Mouse (Mus musculus): ENCODE measurements around the gene Chchd6. TPM values are rescaled to one million over a fixed set of nuclear protein-coding genes. Genes with fewer than 3 reads are reported as not detected.

Gene Chchd6
- polyA plus RNA-seq, 1 experiment = 9.1 TPM

DNA sequence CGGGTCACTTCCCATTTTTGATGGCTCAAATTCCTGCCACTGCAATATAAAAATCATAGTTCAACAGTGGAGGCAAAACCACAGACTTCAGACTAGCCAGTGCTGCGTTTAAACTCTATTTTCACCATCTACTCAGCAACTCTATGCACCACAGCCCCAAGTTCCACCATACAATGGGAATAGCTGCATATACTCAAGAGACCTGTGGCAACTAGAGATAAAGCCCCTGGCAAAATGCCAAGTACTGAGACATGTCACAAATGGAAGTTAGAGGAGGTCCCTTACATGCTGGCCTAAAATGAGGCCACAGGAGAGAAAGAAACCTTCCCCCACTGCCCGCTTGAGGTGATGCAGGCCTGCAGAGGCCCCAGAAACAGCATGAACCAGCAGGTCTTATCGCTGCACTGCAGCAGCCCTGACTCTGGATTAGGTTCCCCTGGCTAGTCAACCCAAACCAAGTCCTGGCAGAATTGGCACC lies 139.9 kb downstream of the Chchd6 start:
- Histone ChIP-seq H3K4me1 (ENCODE audit: control insufficient read depth, insufficient read depth, insufficient read length, low read length) (peaks cover 6% of the 10 kb centered on the region; the same call in 1 of the 2 replicates), H3K4me3 (ENCODE audit: low read depth, low read length) (no peak overlapping the region), H3K27me3 (ENCODE audit: control insufficient read depth, insufficient read depth, low read length) (no peaks in the 10 kb centered on the region), H3K27ac (ENCODE audit: insufficient read depth, low read depth, low read length) (no peak overlapping the region), H3K36me3 (ENCODE audit: control insufficient read depth, insufficient read depth, low read length) (no peaks in the 10 kb centered on the region)
- TF ChIP-seq CTCF (IDR thresholded peaks at IDR 0.05; ENCODE audit: extremely low read depth, insufficient read length, insufficient replicate concordance, low read depth, low read length) = no peak
- no peak for TF ChIP-seq POLR2A (IDR thresholded peaks at IDR 0.05; ENCODE audit: low read depth, low read length)
- 81% methylated on average over 4 of the region's 4 CpGs for WGBS

GRCm38 (mm10) chr6:89454437-89454836 lies 141.0 kb downstream of the Chchd6 start:
- H3K36me3 ChIP-seq (ENCODE audit: control insufficient read depth, insufficient read depth, low read length) = no peaks in the 10 kb centered on the region
- H3K4me3 ChIP-seq (ENCODE audit: low read depth, low read length) = no peak overlapping the region
- H3K27ac ChIP-seq (ENCODE audit: insufficient read depth, low read depth, low read length) = no peak overlapping the region
- TF ChIP-seq POLR2A (IDR thresholded peaks at IDR 0.05; ENCODE audit: low read depth, low read length) = no peak
- no peak for TF ChIP-seq CTCF (IDR thresholded peaks at IDR 0.05; ENCODE audit: extremely low read depth, insufficient read length, insufficient replicate concordance, low read depth, low read length)
- H3K27me3 ChIP-seq (ENCODE audit: control insufficient read depth, insufficient read depth, low read length) = no peaks in the 10 kb centered on the region
- H3K4me1 ChIP-seq (ENCODE audit: control insufficient read depth, insufficient read depth, insufficient read length, low read length) = peaks cover 6% of the 10 kb centered on the region; the same call in 1 of the 2 replicates
- WGBS = 100% methylated on average over 2 of the region's 2 CpGs

GRCm38 (mm10) chr6:89452976-89453674 lies 142.3 kb downstream of the Chchd6 start:
- no peak overlapping the region for H3K4me3 ChIP-seq (ENCODE audit: low read depth, low read length)
- H3K4me1 ChIP-seq (ENCODE audit: control insufficient read depth, insufficient read depth, insufficient read length, low read length) = peaks cover 6% of the 10 kb centered on the region; the same call in 1 of the 2 replicates
- no peak overlapping the region for H3K27ac ChIP-seq (ENCODE audit: insufficient read depth, low read depth, low read length)
- WGBS = 70% methylated on average over 7 of the region's 7 CpGs
- no peaks in the 10 kb centered on the region for H3K27me3 ChIP-seq (ENCODE audit: control insufficient read depth, insufficient read depth, low read length)
- H3K36me3 ChIP-seq (ENCODE audit: control insufficient read depth, insufficient read depth, low read length) = no peaks in the 10 kb centered on the region
- TF ChIP-seq CTCF (IDR thresholded peaks at IDR 0.05; ENCODE audit: extremely low read depth, insufficient read length, insufficient replicate concordance, low read depth, low read length) = no peak
- no peak for TF ChIP-seq POLR2A (IDR thresholded peaks at IDR 0.05; ENCODE audit: low read depth, low read length)

- Histone ChIP-seq H3K36me3 (ENCODE audit: control insufficient read depth, insufficient read depth, low read length) (no peaks in the 10 kb centered on the region), H3K27me3 (ENCODE audit: control insufficient read depth, insufficient read depth, low read length) (no peaks in the 10 kb centered on the region), H3K27ac (ENCODE audit: insufficient read depth, low read depth, low read length) (no peak overlapping the region), H3K4me3 (ENCODE audit: low read depth, low read length) (no peak overlapping the region), H3K4me1 (ENCODE audit: control insufficient read depth, insufficient read depth, insufficient read length, low read length) (peaks cover 4% of the 10 kb centered on the region; the same call in 1 of the 2 replicates)
- 88% methylated on average over 6 of the region's 6 CpGs for WGBS
- TF ChIP-seq CTCF (IDR thresholded peaks at IDR 0.05; ENCODE audit: extremely low read depth, insufficient read length, insufficient replicate concordance, low read depth, low read length) (no peak), POLR2A (IDR thresholded peaks at IDR 0.05; ENCODE audit: low read depth, low read length) (no peak)
Observed at GRCm38 (mm10) chr6:89452356-89452755, 143.1 kb downstream of the Chchd6 start.

GRCm38 (mm10) chr6:89448736-89449135 lies 146.7 kb downstream of the Chchd6 start:
- H3K4me1 ChIP-seq (ENCODE audit: control insufficient read depth, insufficient read depth, insufficient read length, low read length) = no peaks in the 10 kb centered on the region; the same call in 1 of the 2 replicates
- TF ChIP-seq POLR2A (IDR thresholded peaks at IDR 0.05; ENCODE audit: low read depth, low read length) (no peak), CTCF (IDR thresholded peaks at IDR 0.05; ENCODE audit: extremely low read depth, insufficient read length, insufficient replicate concordance, low read depth, low read length) (no peak)
- H3K4me3 ChIP-seq (ENCODE audit: low read depth, low read length) = no peak overlapping the region
- no peak overlapping the region for H3K27ac ChIP-seq (ENCODE audit: insufficient read depth, low read depth, low read length)
- H3K36me3 ChIP-seq (ENCODE audit: control insufficient read depth, insufficient read depth, low read length) = no peaks in the 10 kb centered on the region
- 78% methylated on average over 3 of the region's 3 CpGs for WGBS
- no peaks in the 10 kb centered on the region for H3K27me3 ChIP-seq (ENCODE audit: control insufficient read depth, insufficient read depth, low read length)

GRCm38 (mm10) chr6:89440671-89441070 lies 154.8 kb downstream of the Chchd6 start:
- TF ChIP-seq POLR2A (IDR thresholded peaks at IDR 0.05; ENCODE audit: low read depth, low read length) = no peak
- TF ChIP-seq CTCF (IDR thresholded peaks at IDR 0.05; ENCODE audit: extremely low read depth, insufficient read length, insufficient replicate concordance, low read depth, low read length) = no peak
- Histone ChIP-seq H3K4me3 (ENCODE audit: low read depth, low read length) (no peak overlapping the region), H3K27ac (ENCODE audit: insufficient read depth, low read depth, low read length) (no peak overlapping the region), H3K36me3 (ENCODE audit: control insufficient read depth, insufficient read depth, low read length) (no peaks in the 10 kb centered on the region), H3K27me3 (ENCODE audit: control insufficient read depth, insufficient read depth, low read length) (no peaks in the 10 kb centered on the region), H3K4me1 (ENCODE audit: control insufficient read depth, insufficient read depth, insufficient read length, low read length) (no peaks in the 10 kb centered on the region; the same call in 1 of the 2 replicates)
- WGBS = 88% methylated on average over 4 of the region's 4 CpGs

- Histone ChIP-seq H3K4me1 (ENCODE audit: control insufficient read depth, insufficient read depth, insufficient read length, low read length) (peaks cover 6% of the 10 kb centered on the region; the same call in 1 of the 2 replicates), H3K27me3 (ENCODE audit: control insufficient read depth, insufficient read depth, low read length) (no peaks in the 10 kb centered on the region), H3K4me3 (ENCODE audit: low read depth, low read length) (no peak overlapping the region), H3K36me3 (ENCODE audit: control insufficient read depth, insufficient read depth, low read length) (no peaks in the 10 kb centered on the region), H3K27ac (ENCODE audit: insufficient read depth, low read depth, low read length) (no peak overlapping the region)
- 73% methylated on average over 2 of the region's 2 CpGs for WGBS
- no peak for TF ChIP-seq CTCF (IDR thresholded peaks at IDR 0.05; ENCODE audit: extremely low read depth, insufficient read length, insufficient replicate concordance, low read depth, low read length)
- no peak for TF ChIP-seq POLR2A (IDR thresholded peaks at IDR 0.05; ENCODE audit: low read depth, low read length)
Observed at GRCm38 (mm10) chr6:89431920-89432482, 163.5 kb downstream of the Chchd6 start.
